Mouse (Mus musculus) ES-E14 (cell line): ENCODE data around the gene Trmt5.

Source experiments
- CHD2 ChIP-seq: IDR thresholded peaks from 2 replicates; pipeline ENCODE4 v1.6.1; 2014; ENCODE audit warnings: mild to moderate bottlenecking, low read depth, low read length, inconsistent platforms
- MAFK ChIP-seq: IDR thresholded peaks from 2 replicates; pipeline ENCODE4 v1.6.1; 2014; ENCODE audit warnings: mild to moderate bottlenecking, low read depth, low read length, inconsistent platforms; ENCODE audit not compliant: insufficient read depth
- ZC3H11A ChIP-seq: IDR thresholded peaks from 2 replicates; pipeline ENCODE4 v1.6.1; 2012; ENCODE audit warnings: low read depth, mild to moderate bottlenecking, inconsistent platforms, low read length, borderline replicate concordance
- ZNF384 ChIP-seq: IDR thresholded peaks from 2 replicates; pipeline ENCODE4 v1.6.1; 2012; ENCODE audit warnings: low read depth, low read length, inconsistent platforms

DNA sequence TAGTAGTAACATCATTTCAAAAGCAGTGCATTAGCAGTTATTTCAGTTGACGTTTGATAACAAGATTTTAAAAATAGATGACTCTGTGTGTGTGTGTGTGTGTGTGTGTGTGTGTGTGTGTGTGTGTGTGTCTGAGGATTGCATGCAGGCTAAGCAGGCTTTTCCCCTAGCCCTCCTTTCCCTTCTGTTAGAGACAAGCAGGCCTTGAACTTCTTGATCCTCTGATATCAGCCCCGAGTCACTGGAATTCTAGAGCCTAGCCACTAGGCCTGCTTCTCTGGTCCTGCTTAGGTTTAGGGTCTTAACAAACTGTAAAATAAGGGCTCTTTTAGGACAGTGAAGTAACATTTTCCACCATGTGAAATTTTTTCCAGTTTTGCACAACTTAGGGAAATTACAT lies 38.7 kb upstream of the Trmt5 start:
- TF ChIP-seq ZNF384: no peak
- no peak for TF ChIP-seq MAFK
- no peak for TF ChIP-seq CHD2
- TF ChIP-seq ZC3H11A: no peak
